Mouse (Mus musculus) adrenal gland, adult 18-20 months (tissue): Measurements from ENCODE around the gene Scn4b. TPM values are rescaled to one million over a fixed set of nuclear protein-coding genes. Genes with fewer than 3 reads are reported as not detected.
A peak's percentile ranks its signal among the peaks of the same experiment; 100 is the strongest.

Experiments
- DNase-seq, 2 experiments: peaks; one replicate each; pipeline ENCODE4 v3.0.0; 2021 to 2022; ENCODE audit warnings: low spot score in 2 of 2
- long read RNA-seq, 2 experiments: library from polyadenylated mRNA; stranded (forward); transcript quantifications; one replicate each; pipeline ENCODE4 v2.0.0; 2021
- total RNA-seq, 2 experiments: library from RNA; stranded (reverse); gene quantifications; 1 replicate in 1 of 2; 2 replicates in 1 of 2; pipeline ENCODE4 v1.2.3; 2021

The Scn4b gene
- total RNA-seq, result 1 to 10 TPM in 1 of 2 experiments, under 1 TPM in 1; 0.90 to 1.1 TPM
- long read RNA-seq, experiment 1, full-length matches to known transcripts, result 1 of 1 reads
- long read RNA-seq, experiment 1, partial matches to known transcripts, result 0 of 1 reads
- long read RNA-seq, experiment 1, other reads (novel, unspliced or antisense), result 0 of 1 reads
- long read RNA-seq, experiment 2, partial matches to known transcripts, result 5 of 5 reads
- long read RNA-seq, experiment 2, other reads (novel, unspliced or antisense), result 0 of 5 reads

GRCm38 (mm10) chr9:45138191-45139032 is at the start of gene Scn4b:
Gene Scn4b (plus strand): TSS chr9:45138395.
- peak; percentile 19 to 41 for DNase-seq

GRCm38 (mm10) chr9:45090811-45091210 is 47.4 kb upstream of the Scn4b start:
- no peak for DNase-seq

- DNase-seq, result no peak
Measured at GRCm38 (mm10) chr9:45092641-45093040, 45.6 kb upstream of the Scn4b start.

- no peak for DNase-seq
Measured at GRCm38 (mm10) chr9:45095149-45095937, 42.9 kb upstream of the Scn4b start.

GRCm38 (mm10) chr9:45097877-45098276 is 40.3 kb upstream of the Scn4b start:
- DNase-seq, result no peak

- no peak for DNase-seq
Measured at GRCm38 (mm10) chr9:45098426-45098825, 39.8 kb upstream of the Scn4b start.

- no peak for DNase-seq
Measured at GRCm38 (mm10) chr9:45102528-45102927, 35.7 kb upstream of the Scn4b start.

GRCm38 (mm10) chr9:45103211-45103979 is 34.8 kb upstream of the Scn4b start:
- no peak for DNase-seq

- no peak for DNase-seq
Measured at GRCm38 (mm10) chr9:45105596-45106374, 32.4 kb upstream of the Scn4b start.

- peak in 1 of 2 experiments; percentile 17 for DNase-seq
Measured at GRCm38 (mm10) chr9:45115706-45116105, 22.5 kb upstream of the Scn4b start.

GRCm38 (mm10) chr9:45116819-45117218 is 21.4 kb upstream of the Scn4b start:
- no peak for DNase-seq

GRCm38 (mm10) chr9:45117741-45118431 is 20.3 kb upstream of the Scn4b start, which contains the start of gene Scn2b:
Gene Scn2b (plus strand): TSS chr9:45117782.
- DNase-seq, result no peak

- no peak for DNase-seq
Measured at GRCm38 (mm10) chr9:45118552-45118951, 19.6 kb upstream of the Scn4b start.

GRCm38 (mm10) chr9:45119316-45119953 is 18.8 kb upstream of the Scn4b start:
- no peak for DNase-seq

- no peak for DNase-seq
Measured at GRCm38 (mm10) chr9:45119954-45120530, 18.2 kb upstream of the Scn4b start.

- DNase-seq, result no peak
Measured at GRCm38 (mm10) chr9:45120567-45120966, 17.6 kb upstream of the Scn4b start.

- no peak for DNase-seq
Measured at GRCm38 (mm10) chr9:45121001-45121400, 17.2 kb upstream of the Scn4b start.

GRCm38 (mm10) chr9:45121769-45122168 is 16.4 kb upstream of the Scn4b start:
- peak; percentile 65 to 66 for DNase-seq
